Mouse (Mus musculus): ENCODE measurements at regions not wholly inside any gene's neighbourhood (a gene's known extent, or its start where the extent isn't known, plus 50 kb on each side); places are given as distances from the start of the nearest gene placed in this dataset.

GRCm38 (mm10) chr9:93947053-93947452 lies 590.8 kb downstream of the 1190002N15Rik start:
- no peak for DNase-seq

GRCm38 (mm10) chr9:93940193-93940592 lies 597.7 kb downstream of the 1190002N15Rik start:
- no peak for DNase-seq

- no peak for DNase-seq
These were observed 607.2 kb downstream of the 1190002N15Rik start for GRCm38 (mm10) chr9:93930684-93931083.

- peak; percentile 32 for DNase-seq
These were observed 648.6 kb downstream of the 1190002N15Rik start for GRCm38 (mm10) chr9:93889256-93889655.

GRCm38 (mm10) chr9:93880112-93880511 lies 657.8 kb downstream of the 1190002N15Rik start:
- DNase-seq, result no peak

GRCm38 (mm10) chr9:93879572-93879971 lies 658.3 kb downstream of the 1190002N15Rik start:
- no peak for DNase-seq

GRCm38 (mm10) chr9:93870778-93871177 lies 667.1 kb downstream of the 1190002N15Rik start:
- no peak for DNase-seq

GRCm38 (mm10) chr9:93857937-93858336 lies 679.9 kb downstream of the 1190002N15Rik start:
- no peak for DNase-seq

- DNase-seq, result no peak
These were observed 691.5 kb downstream of the 1190002N15Rik start for GRCm38 (mm10) chr9:93846411-93846810.

- DNase-seq, result no peak
These were observed 694.0 kb downstream of the 1190002N15Rik start for GRCm38 (mm10) chr9:93843869-93844268.

Measured in cerebellum, adult 9-10 months (tissue).